Mouse (Mus musculus): ENCODE results near the gene Nova1.

DNA sequence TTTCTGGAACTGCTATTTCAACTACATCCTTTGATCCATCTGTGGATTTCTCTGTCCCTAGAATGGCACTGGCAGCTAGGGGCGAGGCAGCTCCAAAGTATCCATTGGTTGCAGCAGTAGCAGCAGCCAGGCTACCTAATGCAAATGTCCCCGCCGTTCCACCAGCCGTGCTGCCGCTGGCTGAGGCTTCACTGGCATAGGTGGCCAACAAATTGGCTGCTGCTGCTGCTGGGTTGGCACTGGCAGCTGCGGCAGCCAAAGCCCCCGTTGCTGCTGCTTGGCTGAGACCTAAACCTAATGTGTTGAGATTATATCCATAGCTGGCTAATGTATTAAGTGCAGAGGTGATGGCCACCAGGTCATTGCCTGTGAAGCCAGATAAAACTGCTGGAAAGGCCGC, 118.5 kb downstream of the Nova1 start:
- TF ChIP-seq CTCF (conservative IDR thresholded peaks at IDR 0.05; ENCODE audit: insufficient read depth, insufficient read length, low read depth, low read length) (no peak), POLR2A (IDR thresholded peaks at IDR 0.05; ENCODE audit: low read depth, low read length) (no peak)

Measured in kidney, adult 2 months (tissue).